ENCODE assay signal across 7 mouse cellular contexts in the genomic region with DNA sequence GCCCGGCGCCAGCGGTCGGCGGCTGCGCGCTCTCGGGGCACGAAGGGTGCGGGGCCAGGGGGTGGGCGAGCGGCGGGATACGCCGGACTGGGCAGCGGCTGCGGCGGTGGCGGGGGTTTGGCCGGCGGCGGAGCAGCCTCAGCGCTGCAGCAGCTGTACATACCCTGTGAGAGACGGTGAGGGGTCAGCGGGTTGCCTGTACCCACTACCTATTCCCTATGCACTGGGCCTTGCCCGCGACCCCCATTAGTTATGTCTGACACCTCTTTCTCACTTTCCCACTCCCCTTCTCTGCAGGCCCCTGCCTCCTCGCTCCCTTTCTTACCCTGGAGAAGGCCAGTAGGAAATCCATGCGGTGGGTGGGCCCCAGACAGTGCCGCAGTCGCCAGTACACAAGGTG. TPM values are rescaled to one million over a fixed set of nuclear protein-coding genes. Genes with fewer than 3 reads are reported as not detected.
DNase-seq lines count a peak whose midpoint lies in the region; ATAC-seq and TF ChIP-seq lines count a peak whose summit lies in the region.

No protein-coding gene starts in this region.

- 0 out of 2 replicates have a peak, but pooled peaks have one; percentile 16 for ATAC-seq in lung, embryonic 15.5 days (ENCODE audit: borderline replicate concordance, extremely low read depth, low FRiP score, low TSS enrichment)
- no peak for ATAC-seq in forebrain, postnatal 0 days
- no peak for ATAC-seq in liver, embryonic 13.5 days (ENCODE audit: low read depth)
- ATAC-seq in stomach, embryonic 16.5 days (ENCODE audit: insufficient read depth, low FRiP score) = no peak

- H3K36me3 ChIP-seq in lung, embryonic 15.5 days = peaks cover 4% of the 10 kb centered on the region; the same call in 1 of the 2 replicates
- no peaks in the 10 kb centered on the region for H3K36me3 ChIP-seq in forebrain, postnatal 0 days (ENCODE audit: insufficient read depth)
- peaks cover 7% of the 10 kb centered on the region for H3K36me3 ChIP-seq in liver, embryonic 13.5 days
- no peaks in the 10 kb centered on the region for H3K36me3 ChIP-seq in stomach, embryonic 16.5 days (ENCODE audit: control insufficient read depth, insufficient read depth, low read length)

- peaks cover 50% of the 10 kb centered on the region for H3K27me3 ChIP-seq in lung, embryonic 15.5 days
- peaks cover 42% of the 10 kb centered on the region for H3K27me3 ChIP-seq in forebrain, postnatal 0 days (ENCODE audit: insufficient read depth, low read length)
- peaks cover 68% of the 10 kb centered on the region for H3K27me3 ChIP-seq in liver, embryonic 13.5 days
- peaks cover 34% of the 10 kb centered on the region for H3K27me3 ChIP-seq in stomach, embryonic 16.5 days (ENCODE audit: control insufficient read depth, insufficient read depth, low read length)

- peaks cover 36% of the 10 kb centered on the region for H3K4me1 ChIP-seq in lung, embryonic 15.5 days
- H3K4me1 ChIP-seq in forebrain, postnatal 0 days (ENCODE audit: insufficient read depth) = no peaks in the 10 kb centered on the region
- peaks cover 36% of the 10 kb centered on the region for H3K4me1 ChIP-seq in liver, embryonic 13.5 days (replicated peaks)
- H3K4me1 ChIP-seq in stomach, embryonic 16.5 days (ENCODE audit: control insufficient read depth, insufficient read depth, low read length) = peaks cover 16% of the 10 kb centered on the region; the same call in 1 of the 2 replicates

- peak overlapping the region; percentile 73 for H3K4me2 ChIP-seq in lung, embryonic 15.5 days
- peak overlapping the region; percentile 37 for H3K4me2 ChIP-seq in forebrain, postnatal 0 days (ENCODE audit: low read depth)
- H3K4me2 ChIP-seq in liver, embryonic 13.5 days = peak overlapping the region; percentile 47
- H3K4me2 ChIP-seq in stomach, embryonic 16.5 days (ENCODE audit: low read depth, low read length) = peak overlapping the region; percentile 64

- peak overlapping the region; percentile 45 for H3K4me3 ChIP-seq in lung, embryonic 15.5 days
- H3K4me3 ChIP-seq in forebrain, postnatal 0 days (ENCODE audit: low read depth, low read length) = peak overlapping the region; percentile 32
- H3K4me3 ChIP-seq in liver, embryonic 13.5 days (replicated peaks) = peak overlapping the region; percentile 43
- peak overlapping the region; percentile 50 for H3K4me3 ChIP-seq in stomach, embryonic 16.5 days (replicated peaks; ENCODE audit: low read length)

- no peak overlapping the region for H3K27ac ChIP-seq in lung, embryonic 15.5 days
- H3K27ac ChIP-seq in forebrain, postnatal 0 days (ENCODE audit: low read depth, low read length) = no peak overlapping the region
- H3K27ac ChIP-seq in liver, embryonic 13.5 days = no peak overlapping the region
- no peak overlapping the region for H3K27ac ChIP-seq in stomach, embryonic 16.5 days (ENCODE audit: low read length)

- 4% methylated on average over 31 of the region's 31 CpGs for WGBS in lung, embryonic 15.5 days
- 9% methylated on average over 28 of the region's 31 CpGs for WGBS in forebrain, postnatal 0 days
- WGBS in liver, embryonic 13.5 days (ENCODE audit: insufficient replicate concordance) = 5% methylated on average over 31 of the region's 31 CpGs
- WGBS in stomach, embryonic 16.5 days = 3% methylated on average over 27 of the region's 31 CpGs

- H3K9me3 ChIP-seq in lung, embryonic 15.5 days = no peaks in the 10 kb centered on the region
- no peaks in the 10 kb centered on the region for H3K9me3 ChIP-seq in forebrain, postnatal 0 days (ENCODE audit: low read length)
- H3K9me3 ChIP-seq in liver, embryonic 13.5 days (replicated peaks) = no peaks in the 10 kb centered on the region
- no peaks in the 10 kb centered on the region for H3K9me3 ChIP-seq in stomach, embryonic 16.5 days (replicated peaks; ENCODE audit: control insufficient read depth, low read length)

- TF ChIP-seq CTCF in forebrain, postnatal 0 days (IDR thresholded peaks at IDR 0.05; ENCODE audit: low read depth) = no peak

- no peak for DNase-seq in lung, postnatal 10 days
- DNase-seq in forebrain, postnatal 0 days = no peak
- no peak for DNase-seq in liver, embryonic 13.5 days
- no peak for DNase-seq in thymus, postnatal 0 days (ENCODE audit: low spot score)
- DNase-seq in frontal cortex, postnatal 14 days (ENCODE audit: low spot score in 2 of 2) = no peak

- H3K9ac ChIP-seq in lung, embryonic 15.5 days = peak overlapping the region; percentile 26
- 0 out of 2 replicates have a peak overlapping the region, but pooled peaks have one; percentile 14 for H3K9ac ChIP-seq in forebrain, postnatal 0 days
- H3K9ac ChIP-seq in liver, embryonic 13.5 days = no peak overlapping the region
- peak overlapping the region; percentile 67 for H3K9ac ChIP-seq in stomach, embryonic 16.5 days (ENCODE audit: low read length)

RNA-seq across cellular contexts. Expression of gene Grwd1, which starts 3.2 kb away (rescaled TPM):
- polyA plus RNA-seq in lung, embryonic 15.5 days (2015; fragmentation: Nextera tagmentation; extraction: Ambion mirVana) = 67.8 and 73.6 TPM in 2 replicates
- 39.3 and 41.8 TPM in 2 replicates for total RNA-seq in forebrain, postnatal 0 days (2014; rRNA removed)
- polyA plus RNA-seq in forebrain, postnatal 0 days (2015; fragmentation: Nextera tagmentation; extraction: Ambion mirVana) = 55.9 and 60.7 TPM in 2 replicates
- polyA plus RNA-seq in liver, embryonic 13.5 days (2015; fragmentation: Nextera tagmentation; extraction: Ambion mirVana) = 48.4 and 49.2 TPM in 2 replicates
- polyA plus RNA-seq in stomach, embryonic 16.5 days (2015; fragmentation: Nextera tagmentation; extraction: Ambion mirVana) = 50.3 and 53.7 TPM in 2 replicates
- 48.7 and 50.8 TPM in 2 replicates for polyA plus RNA-seq in thymus, postnatal 0 days (2015; fragmentation: Nextera tagmentation; extraction: Ambion mirVana)

RNA-seq across cellular contexts. Expression of gene Kcnj14, which starts 9.3 kb away (rescaled TPM):
- polyA plus RNA-seq in lung, embryonic 15.5 days (2015; fragmentation: Nextera tagmentation; extraction: Ambion mirVana) = 0.79 and 0.84 TPM in 2 replicates
- 0.54 and 1.00 TPM in 2 replicates for total RNA-seq in forebrain, postnatal 0 days (2014; rRNA removed)
- 0.48 and 1.1 TPM in 2 replicates for polyA plus RNA-seq in forebrain, postnatal 0 days (2015; fragmentation: Nextera tagmentation; extraction: Ambion mirVana)
- polyA plus RNA-seq in liver, embryonic 13.5 days (2015; fragmentation: Nextera tagmentation; extraction: Ambion mirVana) = 0.12 and 0.23 TPM in 2 replicates
- polyA plus RNA-seq in stomach, embryonic 16.5 days (2015; fragmentation: Nextera tagmentation; extraction: Ambion mirVana) = 0.91 and 0.98 TPM in 2 replicates
- polyA plus RNA-seq in thymus, postnatal 0 days (2015; fragmentation: Nextera tagmentation; extraction: Ambion mirVana) = 0.10 and 0.31 TPM in 2 replicates

RNA-seq across cellular contexts. Expression of gene Cyth2, which starts 19.5 kb away (rescaled TPM):
- 115 and 122 TPM in 2 replicates for polyA plus RNA-seq in lung, embryonic 15.5 days (2015; fragmentation: Nextera tagmentation; extraction: Ambion mirVana)
- total RNA-seq in forebrain, postnatal 0 days (2014; rRNA removed) = 253 and 270 TPM in 2 replicates
- 282 and 317 TPM in 2 replicates for polyA plus RNA-seq in forebrain, postnatal 0 days (2015; fragmentation: Nextera tagmentation; extraction: Ambion mirVana)
- polyA plus RNA-seq in liver, embryonic 13.5 days (2015; fragmentation: Nextera tagmentation; extraction: Ambion mirVana) = 36.1 and 36.6 TPM in 2 replicates
- polyA plus RNA-seq in stomach, embryonic 16.5 days (2015; fragmentation: Nextera tagmentation; extraction: Ambion mirVana) = 75.6 and 82.6 TPM in 2 replicates
- polyA plus RNA-seq in thymus, postnatal 0 days (2015; fragmentation: Nextera tagmentation; extraction: Ambion mirVana) = 96.3 and 98.0 TPM in 2 replicates

RNA-seq across cellular contexts. Expression of gene Kdelr1, which starts 38.6 kb away (rescaled TPM):
- 64.7 and 67.4 TPM in 2 replicates for polyA plus RNA-seq in lung, embryonic 15.5 days (2015; fragmentation: Nextera tagmentation; extraction: Ambion mirVana)
- 129 TPM in 2 replicates for total RNA-seq in forebrain, postnatal 0 days (2014; rRNA removed)
- polyA plus RNA-seq in forebrain, postnatal 0 days (2015; fragmentation: Nextera tagmentation; extraction: Ambion mirVana) = 45.8 and 49.6 TPM in 2 replicates
- polyA plus RNA-seq in liver, embryonic 13.5 days (2015; fragmentation: Nextera tagmentation; extraction: Ambion mirVana) = 22.9 and 23.8 TPM in 2 replicates
- polyA plus RNA-seq in stomach, embryonic 16.5 days (2015; fragmentation: Nextera tagmentation; extraction: Ambion mirVana) = 76.7 and 87.0 TPM in 2 replicates
- 35.8 and 38.7 TPM in 2 replicates for polyA plus RNA-seq in thymus, postnatal 0 days (2015; fragmentation: Nextera tagmentation; extraction: Ambion mirVana)

RNA-seq across cellular contexts. Expression of gene Grin2d, which starts 44.3 kb away (rescaled TPM):
- 0.50 and 0.57 TPM in 2 replicates for polyA plus RNA-seq in lung, embryonic 15.5 days (2015; fragmentation: Nextera tagmentation; extraction: Ambion mirVana)
- 9.0 and 12.9 TPM in 2 replicates for total RNA-seq in forebrain, postnatal 0 days (2014; rRNA removed)
- polyA plus RNA-seq in forebrain, postnatal 0 days (2015; fragmentation: Nextera tagmentation; extraction: Ambion mirVana) = 1.9 and 3.4 TPM in 2 replicates
- 0.07 TPM in 2 replicates for polyA plus RNA-seq in liver, embryonic 13.5 days (2015; fragmentation: Nextera tagmentation; extraction: Ambion mirVana)
- polyA plus RNA-seq in stomach, embryonic 16.5 days (2015; fragmentation: Nextera tagmentation; extraction: Ambion mirVana) = 0.23 and 0.40 TPM in 2 replicates
- 0.13 and 0.23 TPM in 2 replicates for polyA plus RNA-seq in thymus, postnatal 0 days (2015; fragmentation: Nextera tagmentation; extraction: Ambion mirVana)
